Mouse (Mus musculus): ENCODE measurements at regions not wholly inside any gene's neighbourhood (a gene's known extent, or its start where the extent isn't known, plus 50 kb on each side); places are given as distances from the start of the nearest gene placed in this dataset. TPM values are rescaled to one million over a fixed set of nuclear protein-coding genes. Genes with fewer than 3 reads are reported as not detected.

- Histone ChIP-seq H3K36me3 (no peaks in the 10 kb centered on the region), H3K4me1 (replicated peaks) (peaks cover 4% of the 10 kb centered on the region), H3K27me3 (no peaks in the 10 kb centered on the region), H3K9ac (no peak overlapping the region), H3K4me3 (no peak overlapping the region), H3K27ac (replicated peaks) (no peak overlapping the region), H3K9me3 (no peaks in the 10 kb centered on the region), H3K4me2 (no peak overlapping the region)
- WGBS, result 80% methylated on average over 6 of the region's 6 CpGs
- ATAC-seq (ENCODE audit: low FRiP score, low read depth), result no peak
Observed at GRCm38 (mm10) chr11:32900437-32900836, 76.0 kb upstream of the Smim23 start.

- H3K27me3 ChIP-seq, result no peaks in the 10 kb centered on the region
- no peak overlapping the region for H3K4me2 ChIP-seq
- no peak for ATAC-seq (ENCODE audit: low FRiP score, low read depth)
- H3K4me1 ChIP-seq (replicated peaks), result peaks cover 4% of the 10 kb centered on the region
- H3K27ac ChIP-seq (replicated peaks), result no peak overlapping the region
- 72% methylated on average over 13 of the region's 13 CpGs for WGBS
- no peak overlapping the region for H3K4me3 ChIP-seq
- no peaks in the 10 kb centered on the region for H3K36me3 ChIP-seq
- no peak overlapping the region for H3K9ac ChIP-seq
- no peaks in the 10 kb centered on the region for H3K9me3 ChIP-seq
Observed at GRCm38 (mm10) chr11:32899604-32900216, 75.3 kb upstream of the Smim23 start.

- H3K27ac ChIP-seq (replicated peaks), result no peak overlapping the region
- no peaks in the 10 kb centered on the region for H3K4me1 ChIP-seq (replicated peaks)
- H3K9me3 ChIP-seq, result no peaks in the 10 kb centered on the region
- WGBS, result 90% methylated on average over 3 of the region's 3 CpGs
- H3K9ac ChIP-seq, result no peak overlapping the region
- H3K4me3 ChIP-seq, result no peak overlapping the region
- H3K36me3 ChIP-seq, result no peaks in the 10 kb centered on the region
- H3K4me2 ChIP-seq, result no peak overlapping the region
- no peaks in the 10 kb centered on the region for H3K27me3 ChIP-seq
- ATAC-seq (ENCODE audit: low FRiP score, low read depth), result no peak
Observed at GRCm38 (mm10) chr11:32895400-32895799, 71.0 kb upstream of the Smim23 start.

GRCm38 (mm10) chr11:32893146-32893903 lies 68.9 kb upstream of the Smim23 start:
- H3K4me2 ChIP-seq, result no peak overlapping the region
- ATAC-seq (ENCODE audit: low FRiP score, low read depth), result no peak
- no peak overlapping the region for H3K27ac ChIP-seq (replicated peaks)
- H3K9ac ChIP-seq, result no peak overlapping the region
- no peaks in the 10 kb centered on the region for H3K27me3 ChIP-seq
- 73% methylated on average over 11 of the region's 11 CpGs for WGBS
- no peaks in the 10 kb centered on the region for H3K36me3 ChIP-seq
- H3K9me3 ChIP-seq, result no peaks in the 10 kb centered on the region
- peaks cover 6% of the 10 kb centered on the region; the same call in 1 of the 2 replicates for H3K4me1 ChIP-seq (replicated peaks)
- no peak overlapping the region for H3K4me3 ChIP-seq

GRCm38 (mm10) chr11:32892496-32892895 lies 68.1 kb upstream of the Smim23 start:
- Histone ChIP-seq H3K9ac (no peak overlapping the region), H3K27me3 (no peaks in the 10 kb centered on the region), H3K9me3 (no peaks in the 10 kb centered on the region), H3K4me1 (replicated peaks) (peaks cover 6% of the 10 kb centered on the region; the same call in 1 of the 2 replicates), H3K4me2 (no peak overlapping the region), H3K36me3 (no peaks in the 10 kb centered on the region), H3K27ac (replicated peaks) (no peak overlapping the region), H3K4me3 (no peak overlapping the region)
- ATAC-seq (ENCODE audit: low FRiP score, low read depth), result no peak
- 86% methylated on average over 5 of the region's 5 CpGs for WGBS

GRCm38 (mm10) chr11:32889248-32889647 lies 64.8 kb upstream of the Smim23 start:
- no peak overlapping the region for H3K9ac ChIP-seq
- 37% methylated on average over 7 of the region's 7 CpGs for WGBS
- no peaks in the 10 kb centered on the region for H3K27me3 ChIP-seq
- no peak overlapping the region for H3K4me3 ChIP-seq
- ATAC-seq (ENCODE audit: low FRiP score, low read depth), result no peak
- no peak overlapping the region for H3K4me2 ChIP-seq
- no peaks in the 10 kb centered on the region for H3K9me3 ChIP-seq
- no peaks in the 10 kb centered on the region for H3K36me3 ChIP-seq
- H3K4me1 ChIP-seq (replicated peaks), result peaks cover 6% of the 10 kb centered on the region; the same call in 1 of the 2 replicates
- H3K27ac ChIP-seq (replicated peaks), result no peak overlapping the region

GRCm38 (mm10) chr11:32884744-32885143 lies 60.3 kb upstream of the Smim23 start:
- H3K9ac ChIP-seq, result no peak overlapping the region
- H3K9me3 ChIP-seq, result no peaks in the 10 kb centered on the region
- no peak overlapping the region for H3K4me2 ChIP-seq
- no peak for ATAC-seq (ENCODE audit: low FRiP score, low read depth)
- H3K27me3 ChIP-seq, result no peaks in the 10 kb centered on the region
- 83% methylated on average over 4 of the region's 4 CpGs for WGBS
- no peak overlapping the region for H3K4me3 ChIP-seq
- peaks cover 6% of the 10 kb centered on the region; the same call in 1 of the 2 replicates for H3K4me1 ChIP-seq (replicated peaks)
- no peak overlapping the region for H3K27ac ChIP-seq (replicated peaks)
- H3K36me3 ChIP-seq, result no peaks in the 10 kb centered on the region

GRCm38 (mm10) chr11:32883062-32883852 lies 58.9 kb upstream of the Smim23 start:
- H3K4me1 ChIP-seq (replicated peaks), result no peaks in the 10 kb centered on the region
- no peaks in the 10 kb centered on the region for H3K36me3 ChIP-seq
- no peak overlapping the region for H3K4me2 ChIP-seq
- H3K27ac ChIP-seq (replicated peaks), result no peak overlapping the region
- no peak overlapping the region for H3K4me3 ChIP-seq
- no peaks in the 10 kb centered on the region for H3K27me3 ChIP-seq
- H3K9me3 ChIP-seq, result no peaks in the 10 kb centered on the region
- 73% methylated on average over 9 of the region's 10 CpGs for WGBS
- no peak overlapping the region for H3K9ac ChIP-seq
- ATAC-seq (ENCODE audit: low FRiP score, low read depth), result no peak

- 96% methylated on average over 3 of the region's 3 CpGs for WGBS
- H3K27me3 ChIP-seq, result no peaks in the 10 kb centered on the region
- no peaks in the 10 kb centered on the region for H3K4me1 ChIP-seq (replicated peaks)
- H3K4me3 ChIP-seq, result no peak overlapping the region
- no peak overlapping the region for H3K9ac ChIP-seq
- no peak overlapping the region for H3K27ac ChIP-seq (replicated peaks)
- H3K4me2 ChIP-seq, result no peak overlapping the region
- H3K36me3 ChIP-seq, result no peaks in the 10 kb centered on the region
- H3K9me3 ChIP-seq, result no peaks in the 10 kb centered on the region
- no peak for ATAC-seq (ENCODE audit: low FRiP score, low read depth)
Observed at GRCm38 (mm10) chr11:32878967-32879366, 54.6 kb upstream of the Smim23 start.

Small RNA genes lying in the stretch of these regions (microRNA-seq; reads per million reads assigned to microRNA genes)
- gene Gm26052, result not detected
